In genomic region chr13:40971831-40972230, GRCm38 (mm10) we compare ENCODE assay signal across 12 mouse cellular contexts.
"Had no signal": no experiment of that assay in that cellular context is flagged by ENCODE, and none has a peak within 500 bp of the region (broad histone marks: within the 10 kb centered on the region; RNA-seq: fewer than 3 reads in every experiment).

No protein-coding gene starts in this region.

- DNase-seq: kidney, adult 11 months; kidney, adult 9 months; kidney, postnatal 4 days; liver, embryonic 13.5 days; lung, adult 2 months; right cerebral cortex, adult 18-20 months; right cerebral cortex, postnatal 25 days had no signal

- H3K4me1 ChIP-seq: limb, embryonic 10.5 days; liver, embryonic 13.5 days; midbrain, embryonic 15.5 days; neural tube, embryonic 13.5 days had no signal

- H3K4me3 ChIP-seq: layer of hippocampus, adult 2 months; limb, embryonic 10.5 days; liver, embryonic 13.5 days; midbrain, embryonic 15.5 days; neural tube, embryonic 13.5 days had no signal

- H3K9me3 ChIP-seq: limb, embryonic 10.5 days; liver, embryonic 13.5 days; midbrain, embryonic 15.5 days; neural tube, embryonic 13.5 days had no signal

- H3K9ac ChIP-seq: liver, embryonic 13.5 days; midbrain, embryonic 15.5 days; neural tube, embryonic 13.5 days had no signal

- ATAC-seq: midbrain, embryonic 15.5 days had no signal

- H3K27ac ChIP-seq: kidney, postnatal 0 days; layer of hippocampus, adult 2 months; limb, embryonic 10.5 days; liver, embryonic 13.5 days; midbrain, embryonic 15.5 days; neural tube, embryonic 13.5 days had no signal

- H3K27me3 ChIP-seq: liver, embryonic 13.5 days; midbrain, embryonic 15.5 days; neural tube, embryonic 13.5 days had no signal

- H3K36me3 ChIP-seq: limb, embryonic 10.5 days; liver, embryonic 13.5 days; midbrain, embryonic 15.5 days; neural tube, embryonic 13.5 days had no signal

- H3K4me2 ChIP-seq: liver, embryonic 13.5 days; midbrain, embryonic 15.5 days; neural tube, embryonic 13.5 days had no signal
